Mouse (Mus musculus) small intestine, adult 2 months (tissue): ENCODE measurements around the gene Slc51a. TPM values are rescaled to one million over a fixed set of nuclear protein-coding genes. Genes with fewer than 3 reads are reported as not detected.
A peak's percentile ranks its signal among the peaks of the same experiment; 100 is the strongest.

Source experiments
- H3K27ac ChIP-seq: fragments of 200-500 bp; 2 replicates; pipeline ENCODE4 v1.5.1; 2012; ENCODE audit warnings: low read depth, low read length, control low read depth, inconsistent platforms; ENCODE audit not compliant: insufficient read depth
- H3K27me3 ChIP-seq: fragments of 200-500 bp; 2 replicates; pipeline ENCODE4 v1.6.1; 2012; ENCODE audit warnings: mild to moderate bottlenecking, moderate library complexity, low read length, inconsistent platforms; ENCODE audit not compliant: control insufficient read depth, insufficient read depth
- H3K36me3 ChIP-seq: fragments of 200-500 bp; 2 replicates; pipeline ENCODE4 v1.6.1; 2012; ENCODE audit warnings: mild to moderate bottlenecking, low read length, control low read depth, inconsistent platforms; ENCODE audit not compliant: control insufficient read depth, insufficient read depth
- H3K4me1 ChIP-seq: fragments of 200-500 bp; 2 replicates; pipeline ENCODE4 v1.6.1; 2012; ENCODE audit warnings: low read length, inconsistent platforms, mixed read lengths; ENCODE audit not compliant: control insufficient read depth, insufficient read depth, insufficient read length
- H3K4me3 ChIP-seq: fragments of 200-500 bp; 2 replicates; pipeline ENCODE4 v1.5.1; 2012; ENCODE audit warnings: low read depth, mild to moderate bottlenecking, control low read depth, inconsistent platforms, low read length, moderate library complexity
- CTCF ChIP-seq: fragments of 200-500 bp; IDR thresholded peaks from 2 replicates; pipeline ENCODE4 v1.5.1; 2012; ENCODE audit warnings: low read depth, mild to moderate bottlenecking, control low read depth, inconsistent platforms, low read length, moderate library complexity, mixed read lengths; ENCODE audit not compliant: insufficient replicate concordance, insufficient read length; ENCODE audit errors: extremely low read depth
- POLR2A ChIP-seq: fragments of 200-500 bp; IDR thresholded peaks from 2 replicates; pipeline ENCODE4 v1.6.1; 2012; ENCODE audit warnings: low read depth, mild to moderate bottlenecking, control low read depth, inconsistent platforms, low read length, moderate library complexity
- WGBS: fragments of 180-500 bp; shearing (Covaris S2); methylation state at CpG from one replicate; pipeline ENCODE4 v1.1.7; 2018; 5-methylcytosine and 5-hydroxymethylcytosine counted together
- polyA plus RNA-seq: library from polyadenylated mRNA; depleted of rRNA; stranded (reverse); fragments of >200 nt; gene quantifications from 2 replicates; pipeline ENCODE4 v1.2.3, GENCODE M21; 2012

Slc51a gene
- polyA plus RNA-seq, 1 experiment, result 424 TPM

- H3K27ac ChIP-seq, result peak overlapping the region; percentile 36
- H3K36me3 ChIP-seq, result peaks cover 35% of the 10 kb centered on the region
- peaks cover 11% of the 10 kb centered on the region; the same call in 1 of the 2 replicates for H3K4me1 ChIP-seq
- no peak for TF ChIP-seq CTCF
- TF ChIP-seq POLR2A, result no peak
- 0 out of 2 replicates have a peak overlapping the region, but pooled peaks have one; percentile 0 for H3K4me3 ChIP-seq
- H3K27me3 ChIP-seq, result no peaks in the 10 kb centered on the region
- WGBS, result 47% methylated on average over 16 of the region's 16 CpGs
Observed at GRCm38 (mm10) chr16:32462950-32463349, 24.7 kb downstream of the Slc51a start.

- Histone ChIP-seq H3K27ac (no peak overlapping the region), H3K4me1 (peaks cover 13% of the 10 kb centered on the region; the same call in 1 of the 2 replicates), H3K36me3 (peaks cover 29% of the 10 kb centered on the region), H3K4me3 (no peak overlapping the region), H3K27me3 (no peaks in the 10 kb centered on the region)
- 96% methylated on average over 5 of the region's 5 CpGs for whole genome bisulfite sequencing
- no peak for TF ChIP-seq POLR2A
- no peak for TF ChIP-seq CTCF
Observed at GRCm38 (mm10) chr16:32461713-32462112, 26.0 kb downstream of the Slc51a start.

DNA sequence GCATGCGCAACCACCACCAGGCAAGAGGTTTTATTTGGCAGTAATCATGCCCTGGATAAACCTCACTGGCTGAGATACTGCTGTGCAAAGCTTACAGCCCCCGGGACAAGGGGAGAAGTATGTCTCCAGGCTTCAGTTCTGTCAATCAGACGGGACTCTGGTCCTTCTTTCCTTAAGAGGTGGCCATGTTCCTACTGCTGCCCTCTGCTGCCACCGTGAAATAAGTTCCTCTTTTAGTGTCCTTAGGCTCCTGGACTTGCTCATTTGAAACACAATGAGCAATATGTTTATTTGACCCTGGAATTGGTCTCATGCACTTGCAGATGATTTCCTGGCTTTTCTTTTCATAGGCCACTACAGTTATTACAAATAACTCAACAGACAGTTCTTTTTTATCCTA is 27.2 kb downstream of the Slc51a start:
- Histone ChIP-seq H3K36me3 (peaks cover 26% of the 10 kb centered on the region), H3K27me3 (no peaks in the 10 kb centered on the region), H3K4me3 (no peak overlapping the region), H3K27ac (no peak overlapping the region), H3K4me1 (peaks cover 16% of the 10 kb centered on the region; the same call in 1 of the 2 replicates)
- TF ChIP-seq CTCF, result no peak
- no peak for TF ChIP-seq POLR2A
- WGBS, result 58% methylated on average over 4 of the region's 4 CpGs

- no peak overlapping the region for H3K4me3 ChIP-seq
- peaks cover 9% of the 10 kb centered on the region; the same call in 1 of the 2 replicates for H3K4me1 ChIP-seq
- TF ChIP-seq CTCF, result peak; percentile 59; the same call in 1 of the 2 replicates
- no peak for TF ChIP-seq POLR2A
- 43% methylated on average over 10 of the region's 10 CpGs for WGBS
- no peaks in the 10 kb centered on the region for H3K27me3 ChIP-seq
- H3K36me3 ChIP-seq, result peaks cover 29% of the 10 kb centered on the region
- H3K27ac ChIP-seq, result peak overlapping the region; percentile 71
Observed at GRCm38 (mm10) chr16:32457589-32458386, 29.9 kb downstream of the Slc51a start.

DNA sequence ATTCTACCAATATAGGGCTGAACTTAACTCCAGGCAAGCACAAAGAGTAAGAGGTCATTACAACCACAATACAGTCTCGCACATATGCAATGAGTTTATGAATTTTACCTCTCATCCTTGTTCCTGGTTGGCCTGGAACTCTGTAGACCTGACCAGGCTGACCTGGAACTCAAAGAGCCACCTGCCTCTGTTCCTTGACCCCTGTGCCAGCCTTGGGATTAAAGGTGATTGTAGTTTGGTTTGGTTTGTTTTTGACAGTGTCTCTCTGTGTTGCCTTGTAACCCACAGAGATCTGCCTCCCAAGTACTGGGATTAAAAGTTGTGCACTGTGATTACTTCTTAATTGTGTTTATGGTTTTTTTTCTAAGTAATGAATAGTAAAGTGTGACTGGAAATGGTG is 30.9 kb downstream of the Slc51a start:
- Histone ChIP-seq H3K4me1 (peaks cover 7% of the 10 kb centered on the region; the same call in 1 of the 2 replicates), H3K4me3 (no peak overlapping the region), H3K27ac (peak overlapping the region; percentile 42; the same call in 1 of the 2 replicates), H3K27me3 (no peaks in the 10 kb centered on the region), H3K36me3 (peaks cover 31% of the 10 kb centered on the region)
- TF ChIP-seq POLR2A (no peak), CTCF (no peak)
- WGBS, result 38% methylated on average over 1 of the region's 1 CpGs

GRCm38 (mm10) chr16:32456086-32456485 is 31.6 kb downstream of the Slc51a start:
- peaks cover 7% of the 10 kb centered on the region; the same call in 1 of the 2 replicates for H3K4me1 ChIP-seq
- no peak overlapping the region for H3K4me3 ChIP-seq
- peak overlapping the region; percentile 61 for H3K27ac ChIP-seq
- peaks cover 31% of the 10 kb centered on the region for H3K36me3 ChIP-seq
- H3K27me3 ChIP-seq, result no peaks in the 10 kb centered on the region
- no peak for TF ChIP-seq POLR2A
- TF ChIP-seq CTCF, result no peak

- H3K27me3 ChIP-seq, result no peaks in the 10 kb centered on the region
- H3K36me3 ChIP-seq, result peaks cover 31% of the 10 kb centered on the region
- H3K4me3 ChIP-seq, result no peak overlapping the region
- 97% methylated on average over 5 of the region's 5 CpGs for WGBS
- peaks cover 9% of the 10 kb centered on the region; the same call in 1 of the 2 replicates for H3K4me1 ChIP-seq
- H3K27ac ChIP-seq, result no peak overlapping the region
- no peak for TF ChIP-seq CTCF
- TF ChIP-seq POLR2A, result no peak
Observed at GRCm38 (mm10) chr16:32454646-32455045, 33.0 kb downstream of the Slc51a start.
